Mouse (Mus musculus): ENCODE measurements at regions not wholly inside any gene's neighbourhood (a gene's known extent, or its start where the extent isn't known, plus 50 kb on each side); places are given as distances from the start of the nearest gene placed in this dataset.

- TF ChIP-seq TCF3 (IDR thresholded peaks at IDR 0.05; ENCODE audit: insufficient read length, low read depth) (no peak), MYOD1 (IDR thresholded peaks at IDR 0.05; ENCODE audit: control insufficient read depth in 1 of 3, insufficient read length in 2 of 3, low read depth in 2 of 3) (no peak), MAX (IDR thresholded peaks at IDR 0.05; ENCODE audit: low read depth) (no peak), USF1 (IDR thresholded peaks at IDR 0.05; ENCODE audit: low read depth) (no peak), POLR2A (IDR thresholded peaks at IDR 0.05; ENCODE audit: insufficient read length, low read depth) (no peak), REST (IDR thresholded peaks at IDR 0.05; ENCODE audit: insufficient read depth, insufficient read length) (no peak), E2F4 (IDR thresholded peaks at IDR 0.05; ENCODE audit: insufficient read depth) (no peak), POLR2AphosphoS2 (IDR thresholded peaks at IDR 0.05; ENCODE audit: insufficient read length, low read depth) (no peak), CEBPB (IDR thresholded peaks at IDR 0.05; ENCODE audit: insufficient read depth, poor library complexity, severe bottlenecking) (no peak), MYOG (IDR thresholded peaks at IDR 0.05; ENCODE audit: control insufficient read depth in 1 of 3, insufficient read depth in 1 of 3, insufficient read length in 2 of 3, low read depth in 2 of 3) (no peak), TCF12 (IDR thresholded peaks at IDR 0.05; ENCODE audit: insufficient read depth, poor library complexity, severe bottlenecking) (no peak), SRF (IDR thresholded peaks at IDR 0.05; ENCODE audit: control insufficient read depth, insufficient read length, low read depth) (no peak)
- no peak overlapping the region for H3K4me3 ChIP-seq
These were observed 677.4 kb downstream of the Nedd1 start for GRCm38 (mm10) chr10:92044783-92045182.

GRCm38 (mm10) chr10:92036176-92036575, 686.0 kb downstream of the Nedd1 start:
- TF ChIP-seq MYOG (IDR thresholded peaks at IDR 0.05; ENCODE audit: control insufficient read depth in 1 of 3, insufficient read depth in 1 of 3, insufficient read length in 2 of 3, low read depth in 2 of 3) (no peak), SRF (IDR thresholded peaks at IDR 0.05; ENCODE audit: control insufficient read depth, insufficient read length, low read depth) (no peak), REST (IDR thresholded peaks at IDR 0.05; ENCODE audit: insufficient read depth, insufficient read length) (no peak), E2F4 (IDR thresholded peaks at IDR 0.05; ENCODE audit: insufficient read depth) (no peak), TCF3 (IDR thresholded peaks at IDR 0.05; ENCODE audit: insufficient read length, low read depth) (no peak), CEBPB (IDR thresholded peaks at IDR 0.05; ENCODE audit: insufficient read depth, poor library complexity, severe bottlenecking) (no peak), POLR2A (IDR thresholded peaks at IDR 0.05; ENCODE audit: insufficient read length, low read depth) (no peak), POLR2AphosphoS2 (IDR thresholded peaks at IDR 0.05; ENCODE audit: insufficient read length, low read depth) (no peak), TCF12 (IDR thresholded peaks at IDR 0.05; ENCODE audit: insufficient read depth, poor library complexity, severe bottlenecking) (no peak)
- H3K4me2 ChIP-seq (ENCODE audit: low read depth), result no peak overlapping the region

More at GRCm38 (mm10) chr10:92044783-92045182, 677.4 kb downstream of the Nedd1 start:
- Histone ChIP-seq H3K4me2 (ENCODE audit: low read depth) (no peak overlapping the region), H3K79me2 (ENCODE audit: control insufficient read depth, insufficient read depth) (no peaks in the 10 kb centered on the region), H3K36me3 (ENCODE audit: control insufficient read depth, insufficient read depth) (no peaks in the 10 kb centered on the region), H3K27me3 (ENCODE audit: control insufficient read depth, insufficient read depth, insufficient read length) (no peaks in the 10 kb centered on the region), H3ac (ENCODE audit: control insufficient read depth, insufficient read length) (no peak overlapping the region)

GRCm38 (mm10) chr10:92030221-92030620, 692.0 kb downstream of the Nedd1 start:
- H3K27me3 ChIP-seq (ENCODE audit: control insufficient read depth, insufficient read depth, insufficient read length), result no peaks in the 10 kb centered on the region
- H3ac ChIP-seq (ENCODE audit: control insufficient read depth, insufficient read length), result no peak overlapping the region
- H3K79me2 ChIP-seq (ENCODE audit: control insufficient read depth, insufficient read depth), result no peaks in the 10 kb centered on the region
- no peak overlapping the region for H3K4me3 ChIP-seq
- no peak overlapping the region for H3K4me2 ChIP-seq (ENCODE audit: low read depth)
- TF ChIP-seq POLR2AphosphoS2 (IDR thresholded peaks at IDR 0.05; ENCODE audit: insufficient read length, low read depth), result no peak
- no peak for TF ChIP-seq MAX (IDR thresholded peaks at IDR 0.05; ENCODE audit: low read depth)
- TF ChIP-seq CEBPB (IDR thresholded peaks at IDR 0.05; ENCODE audit: insufficient read depth, poor library complexity, severe bottlenecking), result no peak
- TF ChIP-seq SRF (IDR thresholded peaks at IDR 0.05; ENCODE audit: control insufficient read depth, insufficient read length, low read depth), result no peak
- TF ChIP-seq TCF3 (IDR thresholded peaks at IDR 0.05; ENCODE audit: insufficient read length, low read depth), result no peak
- H3K36me3 ChIP-seq (ENCODE audit: control insufficient read depth, insufficient read depth), result no peaks in the 10 kb centered on the region

More at GRCm38 (mm10) chr10:92036176-92036575, 686.0 kb downstream of the Nedd1 start:
- Histone ChIP-seq H3K27me3 (ENCODE audit: control insufficient read depth, insufficient read depth, insufficient read length) (no peaks in the 10 kb centered on the region), H3K4me3 (no peak overlapping the region), H3K79me2 (ENCODE audit: control insufficient read depth, insufficient read depth) (no peaks in the 10 kb centered on the region), H3ac (ENCODE audit: control insufficient read depth, insufficient read length) (no peak overlapping the region), H3K36me3 (ENCODE audit: control insufficient read depth, insufficient read depth) (no peaks in the 10 kb centered on the region)

- no peak overlapping the region for H3K4me3 ChIP-seq
- TF ChIP-seq MYOD1 (IDR thresholded peaks at IDR 0.05; ENCODE audit: control insufficient read depth in 1 of 3, insufficient read length in 2 of 3, low read depth in 2 of 3), result no peak
- no peak for TF ChIP-seq MYOG (IDR thresholded peaks at IDR 0.05; ENCODE audit: control insufficient read depth in 1 of 3, insufficient read depth in 1 of 3, insufficient read length in 2 of 3, low read depth in 2 of 3)
- TF ChIP-seq TCF12 (IDR thresholded peaks at IDR 0.05; ENCODE audit: insufficient read depth, poor library complexity, severe bottlenecking), result no peak
- TF ChIP-seq POLR2AphosphoS2 (IDR thresholded peaks at IDR 0.05; ENCODE audit: insufficient read length, low read depth), result no peak
- TF ChIP-seq MAX (IDR thresholded peaks at IDR 0.05; ENCODE audit: low read depth), result no peak
- TF ChIP-seq CEBPB (IDR thresholded peaks at IDR 0.05; ENCODE audit: insufficient read depth, poor library complexity, severe bottlenecking), result no peak
- no peak for TF ChIP-seq TCF3 (IDR thresholded peaks at IDR 0.05; ENCODE audit: insufficient read length, low read depth)
- H3K27me3 ChIP-seq (ENCODE audit: control insufficient read depth, insufficient read depth, insufficient read length), result no peaks in the 10 kb centered on the region
- H3K36me3 ChIP-seq (ENCODE audit: control insufficient read depth, insufficient read depth), result no peaks in the 10 kb centered on the region
- H3K4me2 ChIP-seq (ENCODE audit: low read depth), result no peak overlapping the region
- no peak overlapping the region for H3ac ChIP-seq (ENCODE audit: control insufficient read depth, insufficient read length)
- no peaks in the 10 kb centered on the region for H3K79me2 ChIP-seq (ENCODE audit: control insufficient read depth, insufficient read depth)
These were observed 698.0 kb downstream of the Nedd1 start for GRCm38 (mm10) chr10:92024203-92024602.

- H3K79me2 ChIP-seq (ENCODE audit: control insufficient read depth, insufficient read depth), result no peaks in the 10 kb centered on the region
- no peaks in the 10 kb centered on the region for H3K36me3 ChIP-seq (ENCODE audit: control insufficient read depth, insufficient read depth)
- TF ChIP-seq TCF3 (IDR thresholded peaks at IDR 0.05; ENCODE audit: insufficient read length, low read depth) (no peak), E2F4 (IDR thresholded peaks at IDR 0.05; ENCODE audit: insufficient read depth) (no peak), CEBPB (IDR thresholded peaks at IDR 0.05; ENCODE audit: insufficient read depth, poor library complexity, severe bottlenecking) (no peak), POLR2A (IDR thresholded peaks at IDR 0.05; ENCODE audit: insufficient read length, low read depth) (no peak), TCF12 (IDR thresholded peaks at IDR 0.05; ENCODE audit: insufficient read depth, poor library complexity, severe bottlenecking) (no peak), MAX (IDR thresholded peaks at IDR 0.05; ENCODE audit: low read depth) (no peak), MYOG (IDR thresholded peaks at IDR 0.05; ENCODE audit: control insufficient read depth in 1 of 3, insufficient read depth in 1 of 3, insufficient read length in 2 of 3, low read depth in 2 of 3) (no peak), MYOD1 (IDR thresholded peaks at IDR 0.05; ENCODE audit: control insufficient read depth in 1 of 3, insufficient read length in 2 of 3, low read depth in 2 of 3) (no peak), POLR2AphosphoS2 (IDR thresholded peaks at IDR 0.05; ENCODE audit: insufficient read length, low read depth) (no peak), REST (IDR thresholded peaks at IDR 0.05; ENCODE audit: insufficient read depth, insufficient read length) (no peak)
- no peak overlapping the region for H3K4me3 ChIP-seq
- H3K27me3 ChIP-seq (ENCODE audit: control insufficient read depth, insufficient read depth, insufficient read length), result no peaks in the 10 kb centered on the region
- H3ac ChIP-seq (ENCODE audit: control insufficient read depth, insufficient read length), result no peak overlapping the region
- H3K4me2 ChIP-seq (ENCODE audit: low read depth), result no peak overlapping the region
These were observed 701.2 kb downstream of the Nedd1 start for GRCm38 (mm10) chr10:92021036-92021435.

Measured in myocyte (in vitro differentiated cells).